Mouse (Mus musculus) liver, embryonic 13.5 days (tissue): ENCODE results near the gene Glce. TPM values are rescaled to one million over a fixed set of nuclear protein-coding genes. Genes with fewer than 3 reads are reported as not detected.

Source experiments
- ATAC-seq: fragments of 200-750 bp; cut with Nextera tagmentation; 2 replicates; pipeline ENCODE4 v1.8.0; 2017; ENCODE audit warnings: low read depth, mild to moderate bottlenecking, moderate number of reproducible peaks, moderate library complexity
- DNase-seq: peaks from one replicate; pipeline ENCODE4 v3.0.0; 2022
- H3K27ac ChIP-seq: fragments of 300-500 bp; sonication (generic); 2 replicates; pipeline ENCODE4 v1.5.1; 2015; ENCODE audit warnings: moderate library complexity, mild to moderate bottlenecking, inconsistent platforms
- H3K27me3 ChIP-seq: fragments of 300-500 bp; sonication (generic); 2 replicates; pipeline ENCODE4 v1.6.1; 2015; ENCODE audit warnings: mild to moderate bottlenecking, inconsistent platforms
- H3K36me3 ChIP-seq: fragments of 300-500 bp; sonication (generic); 2 replicates; pipeline ENCODE4 v1.6.1; 2015; ENCODE audit warnings: mild to moderate bottlenecking, inconsistent platforms
- H3K4me1 ChIP-seq: fragments of 300-500 bp; sonication (generic); replicated peaks from 2 replicates; pipeline ENCODE4 v1.6.1; 2015; ENCODE audit warnings: inconsistent platforms
- H3K4me2 ChIP-seq: fragments of 300-500 bp; sonication (generic); 2 replicates; pipeline ENCODE4 v1.6.1; 2015; ENCODE audit warnings: inconsistent platforms, mild to moderate bottlenecking, moderate library complexity
- H3K4me3 ChIP-seq: fragments of 300-500 bp; sonication (generic); replicated peaks from 2 replicates; pipeline ENCODE4 v1.5.1; 2015; ENCODE audit warnings: mild to moderate bottlenecking, inconsistent platforms
- H3K9ac ChIP-seq: fragments of 300-500 bp; sonication (generic); 2 replicates; pipeline ENCODE4 v1.6.1; 2015; ENCODE audit warnings: mild to moderate bottlenecking, inconsistent platforms
- H3K9me3 ChIP-seq: fragments of 300-500 bp; sonication (generic); replicated peaks from 2 replicates; pipeline ENCODE4 v1.6.1; 2016; ENCODE audit warnings: inconsistent platforms
- WGBS: fragments of 180-500 bp; shearing (Covaris S2); methylation state at CpG from one replicate; pipeline ENCODE4 v1.1.7; 2015; ENCODE audit not compliant: insufficient replicate concordance; 5-methylcytosine and 5-hydroxymethylcytosine counted together
- polyA plus RNA-seq: library from polyadenylated mRNA; unstranded; fragments of >200 nt; fragmentation: Nextera tagmentation; extraction: Ambion mirVana; gene quantifications from 2 replicates; pipeline ENCODE4 v1.2.1, GENCODE M21; 2015

Glce gene
- polyA plus RNA-seq, 1 experiment from 2014 or later: 5.3 TPM

GRCm38 (mm10) chr9:62121551-62122447 is 656 bp downstream of the Glce start:
- ATAC-seq: no peak; the same call in 1 of the 2 replicates
- Histone ChIP-seq H3K4me1 (peaks cover 26% of the 10 kb centered on the region), H3K36me3 (no peaks in the 10 kb centered on the region), H3K4me2 (peak overlapping the region; percentile 99), H3K9ac (peak overlapping the region; percentile 90), H3K27ac (peak overlapping the region; percentile 79), H3K9me3 (no peaks in the 10 kb centered on the region), H3K27me3 (peaks cover 12% of the 10 kb centered on the region), H3K4me3 (peak overlapping the region; percentile 81)
- peak; percentile 52 for DNase-seq
- under 1% methylated on average over 59 of the region's 59 CpGs for WGBS

GRCm38 (mm10) chr9:62118754-62119153 is 3.7 kb downstream of the Glce start:
- H3K27me3 ChIP-seq: peaks cover 12% of the 10 kb centered on the region
- WGBS: 65% methylated on average over 3 of the region's 3 CpGs
- no peaks in the 10 kb centered on the region for H3K9me3 ChIP-seq
- peaks cover 21% of the 10 kb centered on the region for H3K4me1 ChIP-seq
- no peak overlapping the region for H3K4me3 ChIP-seq
- no peak for ATAC-seq
- no peak for DNase-seq
- H3K4me2 ChIP-seq: no peak overlapping the region
- no peak overlapping the region for H3K27ac ChIP-seq
- no peak overlapping the region for H3K9ac ChIP-seq
- no peaks in the 10 kb centered on the region for H3K36me3 ChIP-seq

- Histone ChIP-seq H3K9ac (no peak overlapping the region), H3K27ac (no peak overlapping the region), H3K9me3 (no peaks in the 10 kb centered on the region), H3K36me3 (no peaks in the 10 kb centered on the region), H3K4me1 (no peaks in the 10 kb centered on the region), H3K27me3 (peaks cover 3% of the 10 kb centered on the region; the same call in 1 of the 2 replicates), H3K4me3 (no peak overlapping the region), H3K4me2 (no peak overlapping the region)
- no peak for DNase-seq
- no peak for ATAC-seq
- WGBS: 68% methylated on average over 3 of the region's 3 CpGs
Observed at GRCm38 (mm10) chr9:62115826-62116225, 6.6 kb downstream of the Glce start.

- H3K36me3 ChIP-seq: no peaks in the 10 kb centered on the region
- 61% methylated on average over 1 of the region's 1 CpGs for WGBS
- H3K9me3 ChIP-seq: no peaks in the 10 kb centered on the region
- H3K27me3 ChIP-seq: no peaks in the 10 kb centered on the region
- no peak for ATAC-seq
- H3K4me2 ChIP-seq: no peak overlapping the region
- DNase-seq: no peak
- peak overlapping the region; percentile 59; the same call in 1 of the 2 replicates for H3K27ac ChIP-seq
- no peak overlapping the region for H3K4me3 ChIP-seq
- peaks cover 5% of the 10 kb centered on the region for H3K4me1 ChIP-seq
- no peak overlapping the region for H3K9ac ChIP-seq
Observed at GRCm38 (mm10) chr9:62096603-62097002, 25.9 kb downstream of the Glce start.

GRCm38 (mm10) chr9:62091604-62092003 is 30.9 kb downstream of the Glce start:
- DNase-seq (no peak), ATAC-seq (no peak)
- H3K4me3 ChIP-seq: no peak overlapping the region
- H3K9me3 ChIP-seq: no peaks in the 10 kb centered on the region
- no peaks in the 10 kb centered on the region for H3K36me3 ChIP-seq
- H3K9ac ChIP-seq: no peak overlapping the region
- no peaks in the 10 kb centered on the region for H3K27me3 ChIP-seq
- no peak overlapping the region for H3K4me2 ChIP-seq
- peaks cover 5% of the 10 kb centered on the region for H3K4me1 ChIP-seq
- H3K27ac ChIP-seq: no peak overlapping the region
- 68% methylated on average over 5 of the region's 5 CpGs for WGBS

- Histone ChIP-seq H3K4me2 (no peak overlapping the region), H3K4me1 (peaks cover 27% of the 10 kb centered on the region), H3K36me3 (peaks cover 8% of the 10 kb centered on the region; the same call in 1 of the 2 replicates), H3K9me3 (no peaks in the 10 kb centered on the region), H3K9ac (no peak overlapping the region), H3K27me3 (no peaks in the 10 kb centered on the region), H3K4me3 (no peak overlapping the region), H3K27ac (no peak overlapping the region)
- ATAC-seq (peak; percentile 71), DNase-seq (peak; percentile 63)
- 26% methylated on average over 2 of the region's 2 CpGs for WGBS
Observed at GRCm38 (mm10) chr9:62085548-62085947, 36.9 kb downstream of the Glce start.

- peaks cover 27% of the 10 kb centered on the region for H3K4me1 ChIP-seq
- H3K9me3 ChIP-seq: no peaks in the 10 kb centered on the region
- H3K4me3 ChIP-seq: no peak overlapping the region
- ATAC-seq: no peak
- WGBS: 72% methylated on average over 4 of the region's 4 CpGs
- H3K27ac ChIP-seq: no peak overlapping the region
- H3K27me3 ChIP-seq: no peaks in the 10 kb centered on the region
- H3K36me3 ChIP-seq: peaks cover 8% of the 10 kb centered on the region; the same call in 1 of the 2 replicates
- H3K4me2 ChIP-seq: no peak overlapping the region
- no peak for DNase-seq
- no peak overlapping the region for H3K9ac ChIP-seq
Observed at GRCm38 (mm10) chr9:62084896-62085295, 37.6 kb downstream of the Glce start.

- Histone ChIP-seq H3K9me3 (no peaks in the 10 kb centered on the region), H3K27me3 (no peaks in the 10 kb centered on the region), H3K27ac (no peak overlapping the region), H3K4me2 (no peak overlapping the region), H3K4me3 (no peak overlapping the region), H3K4me1 (peaks cover 27% of the 10 kb centered on the region), H3K36me3 (peaks cover 8% of the 10 kb centered on the region; the same call in 1 of the 2 replicates), H3K9ac (no peak overlapping the region)
- ATAC-seq: peak; percentile 75
- peak; percentile 76 for DNase-seq
- WGBS: 3% methylated on average over 2 of the region's 2 CpGs
Observed at GRCm38 (mm10) chr9:62082986-62083385, 39.5 kb downstream of the Glce start.

- Histone ChIP-seq H3K4me2 (no peak overlapping the region), H3K9me3 (no peaks in the 10 kb centered on the region), H3K27ac (no peak overlapping the region), H3K9ac (no peak overlapping the region), H3K4me1 (peaks cover 32% of the 10 kb centered on the region), H3K4me3 (no peak overlapping the region), H3K27me3 (no peaks in the 10 kb centered on the region), H3K36me3 (peaks cover 8% of the 10 kb centered on the region; the same call in 1 of the 2 replicates)
- DNase-seq (no peak), ATAC-seq (no peak)
- 65% methylated on average over 3 of the region's 3 CpGs for WGBS
Observed at GRCm38 (mm10) chr9:62081542-62081941, 40.9 kb downstream of the Glce start.

GRCm38 (mm10) chr9:62080028-62080760 is 42.3 kb downstream of the Glce start:
- Histone ChIP-seq H3K36me3 (peaks cover 6% of the 10 kb centered on the region; the same call in 1 of the 2 replicates), H3K4me2 (no peak overlapping the region), H3K4me3 (no peak overlapping the region), H3K9me3 (no peaks in the 10 kb centered on the region), H3K9ac (no peak overlapping the region), H3K27ac (no peak overlapping the region), H3K27me3 (no peaks in the 10 kb centered on the region), H3K4me1 (peaks cover 27% of the 10 kb centered on the region)
- DNase-seq (no peak), ATAC-seq (no peak)

- H3K4me2 ChIP-seq: no peak overlapping the region
- ATAC-seq: no peak
- H3K27me3 ChIP-seq: no peaks in the 10 kb centered on the region
- no peak for DNase-seq
- no peak overlapping the region for H3K9ac ChIP-seq
- no peaks in the 10 kb centered on the region for H3K36me3 ChIP-seq
- H3K9me3 ChIP-seq: no peaks in the 10 kb centered on the region
- H3K27ac ChIP-seq: no peak overlapping the region
- no peaks in the 10 kb centered on the region for H3K4me1 ChIP-seq
- WGBS: 74% methylated on average over 3 of the region's 3 CpGs
- no peak overlapping the region for H3K4me3 ChIP-seq
Observed at GRCm38 (mm10) chr9:62062234-62062633, 60.2 kb downstream of the Glce start.
